Mouse (Mus musculus) forebrain, embryonic 16.5 days (tissue): ENCODE results near the gene Ptdss2. TPM values are rescaled to one million over a fixed set of nuclear protein-coding genes. Genes with fewer than 3 reads are reported as not detected.

Experiments used
- ATAC-seq: fragments of 200-750 bp; cut with Nextera tagmentation; 2 replicates; pipeline ENCODE4 v1.8.0; 2017; ENCODE audit warnings: mild to moderate bottlenecking, moderate library complexity
- H3K27ac ChIP-seq: fragments of 300-500 bp; sonication (generic); 2 replicates; pipeline ENCODE4 v1.5.1; 2014; ENCODE audit warnings: low read length, control low read depth
- H3K27me3 ChIP-seq: fragments of 300-500 bp; sonication (generic); replicated peaks from 2 replicates; pipeline ENCODE4 v1.6.1; 2014; ENCODE audit warnings: low read length; ENCODE audit not compliant: control insufficient read depth, insufficient read depth
- H3K36me3 ChIP-seq: fragments of 300-500 bp; sonication (generic); 2 replicates; pipeline ENCODE4 v1.6.1; 2014; ENCODE audit not compliant: control insufficient read depth, insufficient read depth
- H3K4me1 ChIP-seq: fragments of 300-500 bp; sonication (generic); replicated peaks from 2 replicates; pipeline ENCODE4 v1.6.1; 2014; ENCODE audit warnings: low read length; ENCODE audit not compliant: control insufficient read depth, insufficient read depth
- H3K4me2 ChIP-seq: fragments of 300-500 bp; sonication (generic); 2 replicates; pipeline ENCODE4 v1.6.1; 2014; ENCODE audit warnings: mild to moderate bottlenecking, low read length, control low read depth
- H3K4me3 ChIP-seq: fragments of 300-500 bp; sonication (generic); replicated peaks from 2 replicates; pipeline ENCODE4 v1.5.1; 2014; ENCODE audit warnings: mild to moderate bottlenecking, low read length, control low read depth
- H3K9ac ChIP-seq: fragments of 300-500 bp; sonication (generic); replicated peaks from 2 replicates; pipeline ENCODE4 v1.6.1; 2014; ENCODE audit warnings: low read depth, low read length, control low read depth
- H3K9me3 ChIP-seq: fragments of 300-500 bp; sonication (generic); 2 replicates; pipeline ENCODE4 v1.6.1; 2016; ENCODE audit warnings: low read length; ENCODE audit not compliant: control insufficient read depth
- WGBS: fragments of 180-500 bp; shearing (Covaris S2); extraction: QIAGEN DNeasy Blood & Tissue Kit; methylation state at CpG from one replicate; pipeline ENCODE4 v1.1.7; 2014; 5-methylcytosine and 5-hydroxymethylcytosine counted together
- polyA plus RNA-seq: library from polyadenylated mRNA; unstranded; fragments of >200 nt; fragmentation: Nextera tagmentation; extraction: Ambion mirVana; gene quantifications from 2 replicates; pipeline ENCODE4 v1.2.1, GENCODE M21; 2015

Ptdss2 gene
- polyA plus RNA-seq, 1 experiment from 2014 or later: 74.9 TPM

DNA sequence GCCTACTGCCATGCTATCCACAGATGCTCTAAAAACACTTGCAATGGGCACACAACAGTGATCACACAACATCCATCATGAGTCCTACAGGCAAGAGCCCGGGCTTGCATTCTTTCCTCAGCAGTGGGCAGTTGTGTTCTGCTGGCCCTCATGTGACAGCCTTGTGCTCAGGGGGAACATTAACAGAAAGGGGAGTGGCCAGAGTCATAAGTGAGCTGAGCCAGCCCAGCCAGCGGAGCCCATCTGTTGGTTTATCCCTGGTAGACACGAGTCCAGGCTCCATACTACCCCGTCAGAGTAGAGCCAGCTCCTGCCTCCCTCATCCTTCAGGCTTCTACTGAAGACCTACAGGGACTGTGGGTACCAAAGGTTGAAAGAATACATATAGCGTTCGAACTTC lies 28.2 kb upstream of the Ptdss2 start:
- 91% methylated on average over 6 of the region's 6 CpGs for WGBS
- no peak overlapping the region for H3K27ac ChIP-seq
- no peaks in the 10 kb centered on the region; the same call in 1 of the 2 replicates for H3K4me1 ChIP-seq
- peaks cover 13% of the 10 kb centered on the region for H3K27me3 ChIP-seq
- H3K4me2 ChIP-seq: no peak overlapping the region
- H3K9me3 ChIP-seq: no peaks in the 10 kb centered on the region
- no peaks in the 10 kb centered on the region for H3K36me3 ChIP-seq
- no peak for ATAC-seq
- H3K4me3 ChIP-seq: no peak overlapping the region
- no peak overlapping the region for H3K9ac ChIP-seq

DNA sequence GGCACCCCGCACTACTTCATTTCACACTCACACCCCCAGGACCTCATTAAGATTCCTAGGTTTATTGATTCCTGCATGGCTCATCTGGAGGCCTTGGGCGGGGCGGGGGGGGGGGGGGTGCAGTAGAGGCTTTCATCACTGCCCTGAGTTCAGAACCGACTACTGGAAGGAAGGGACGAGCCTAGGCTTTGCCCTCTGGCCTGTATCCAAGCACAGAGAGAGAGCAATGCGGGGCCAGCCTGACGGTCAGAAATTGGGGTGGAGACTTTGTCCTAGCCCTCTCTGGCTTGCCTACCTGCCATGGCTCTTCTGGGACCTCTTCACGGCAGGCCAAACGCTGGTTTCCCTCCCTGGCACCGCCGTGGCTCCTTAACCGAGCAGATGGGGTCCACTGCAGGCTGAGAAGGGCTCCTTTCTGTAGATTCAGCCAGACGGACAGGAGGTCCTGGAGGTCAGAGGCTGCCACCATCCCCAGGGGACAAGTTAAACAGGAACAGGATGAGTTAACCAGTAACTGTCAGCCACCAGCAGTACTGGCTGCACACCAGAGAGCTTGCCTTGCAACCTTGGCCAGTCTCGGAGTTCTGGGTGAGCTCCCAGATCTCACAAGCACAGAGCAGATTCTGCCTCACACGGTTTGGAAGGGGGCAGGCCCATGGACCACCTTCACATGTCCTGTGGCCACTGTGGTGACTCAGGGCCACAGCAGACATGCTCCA lies 27.5 kb upstream of the Ptdss2 start:
- Histone ChIP-seq H3K9ac (no peak overlapping the region), H3K36me3 (no peaks in the 10 kb centered on the region), H3K4me2 (no peak overlapping the region), H3K9me3 (no peaks in the 10 kb centered on the region), H3K4me1 (peaks cover under 1% of the 10 kb centered on the region), H3K4me3 (no peak overlapping the region), H3K27ac (no peak overlapping the region), H3K27me3 (peaks cover 16% of the 10 kb centered on the region)
- no peak for ATAC-seq
- WGBS: 72% methylated on average over 12 of the region's 15 CpGs

DNA sequence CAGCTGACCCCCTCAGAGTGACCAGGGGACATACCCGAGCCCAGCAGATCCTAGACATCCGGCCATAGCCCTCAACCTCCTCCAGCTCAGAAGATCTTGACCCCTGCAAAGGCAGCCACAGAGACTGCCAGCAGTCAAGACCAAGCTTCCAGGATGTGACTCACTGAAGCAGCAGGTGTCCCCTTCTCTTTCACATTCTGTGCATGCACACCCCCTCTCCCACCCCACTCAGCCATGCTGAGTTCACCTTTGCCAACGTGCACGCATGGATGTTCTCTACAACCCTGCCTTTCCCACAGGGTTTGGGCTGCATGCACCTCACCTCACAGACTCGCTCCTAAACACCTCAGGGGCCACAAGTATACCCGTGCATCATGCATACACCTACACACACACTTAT lies 26.2 kb upstream of the Ptdss2 start:
- WGBS: 77% methylated on average over 6 of the region's 6 CpGs
- peaks cover 27% of the 10 kb centered on the region for H3K27me3 ChIP-seq

DNA sequence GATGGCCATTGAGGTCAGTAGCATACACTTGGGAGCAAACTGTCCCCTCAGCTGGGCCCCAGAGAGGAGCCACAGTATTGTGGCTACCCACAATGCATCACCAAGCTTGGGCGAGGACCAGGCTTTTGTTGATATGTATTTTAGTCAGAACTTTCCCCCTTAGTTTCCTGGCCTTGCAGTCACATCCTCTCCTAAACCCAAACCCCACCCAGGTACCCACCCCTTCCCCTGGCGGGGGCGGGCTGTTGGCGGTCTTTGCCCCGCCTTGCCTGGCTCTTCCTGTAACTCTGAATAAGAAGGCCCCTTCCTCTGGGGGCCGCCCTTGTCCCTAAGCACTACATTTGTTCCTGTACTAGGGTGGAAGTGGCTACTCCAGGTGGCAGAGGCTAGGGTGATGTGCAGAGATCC lies 25.5 kb upstream of the Ptdss2 start:
- Histone ChIP-seq H3K27ac (no peak overlapping the region), H3K4me1 (peaks cover 8% of the 10 kb centered on the region), H3K36me3 (no peaks in the 10 kb centered on the region), H3K9me3 (no peaks in the 10 kb centered on the region), H3K4me2 (no peak overlapping the region), H3K9ac (no peak overlapping the region), H3K27me3 (peaks cover 30% of the 10 kb centered on the region), H3K4me3 (no peak overlapping the region)
- no peak for ATAC-seq
- 33% methylated on average over 6 of the region's 6 CpGs for WGBS

More for the DNA sequence above, 26.2 kb upstream of the Ptdss2 start:
- no peaks in the 10 kb centered on the region for H3K9me3 ChIP-seq
- peaks cover 8% of the 10 kb centered on the region for H3K4me1 ChIP-seq
- no peak for ATAC-seq
- H3K4me2 ChIP-seq: no peak overlapping the region
- no peak overlapping the region for H3K4me3 ChIP-seq
- H3K36me3 ChIP-seq: no peaks in the 10 kb centered on the region
- H3K9ac ChIP-seq: no peak overlapping the region
- no peak overlapping the region for H3K27ac ChIP-seq

DNA sequence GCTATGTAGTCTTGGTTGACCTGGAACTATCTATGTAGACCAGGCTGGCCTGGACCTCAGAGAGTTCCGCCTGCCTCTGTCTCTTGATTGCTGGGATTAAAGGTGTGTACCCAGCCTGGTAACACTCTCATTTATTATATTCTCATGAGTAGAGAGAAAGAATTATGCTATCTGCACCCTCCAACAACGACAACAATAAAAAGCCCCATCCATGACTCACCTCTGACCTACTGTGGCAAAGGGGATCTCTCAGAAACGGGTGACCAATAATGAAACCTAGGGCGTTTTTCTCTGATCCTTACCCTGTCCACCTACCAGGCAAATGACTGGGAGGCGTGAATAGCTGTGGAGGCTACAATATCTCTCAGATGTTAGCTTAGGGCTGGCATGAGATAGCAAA lies 25.0 kb upstream of the Ptdss2 start:
- no peak overlapping the region for H3K4me2 ChIP-seq
- H3K27ac ChIP-seq: no peak overlapping the region
- peaks cover 30% of the 10 kb centered on the region for H3K27me3 ChIP-seq
- H3K4me3 ChIP-seq: no peak overlapping the region
- no peak for ATAC-seq
- no peaks in the 10 kb centered on the region for H3K9me3 ChIP-seq
- 85% methylated on average over 5 of the region's 5 CpGs for WGBS
- H3K9ac ChIP-seq: no peak overlapping the region
- peaks cover 8% of the 10 kb centered on the region for H3K4me1 ChIP-seq
- H3K36me3 ChIP-seq: no peaks in the 10 kb centered on the region

DNA sequence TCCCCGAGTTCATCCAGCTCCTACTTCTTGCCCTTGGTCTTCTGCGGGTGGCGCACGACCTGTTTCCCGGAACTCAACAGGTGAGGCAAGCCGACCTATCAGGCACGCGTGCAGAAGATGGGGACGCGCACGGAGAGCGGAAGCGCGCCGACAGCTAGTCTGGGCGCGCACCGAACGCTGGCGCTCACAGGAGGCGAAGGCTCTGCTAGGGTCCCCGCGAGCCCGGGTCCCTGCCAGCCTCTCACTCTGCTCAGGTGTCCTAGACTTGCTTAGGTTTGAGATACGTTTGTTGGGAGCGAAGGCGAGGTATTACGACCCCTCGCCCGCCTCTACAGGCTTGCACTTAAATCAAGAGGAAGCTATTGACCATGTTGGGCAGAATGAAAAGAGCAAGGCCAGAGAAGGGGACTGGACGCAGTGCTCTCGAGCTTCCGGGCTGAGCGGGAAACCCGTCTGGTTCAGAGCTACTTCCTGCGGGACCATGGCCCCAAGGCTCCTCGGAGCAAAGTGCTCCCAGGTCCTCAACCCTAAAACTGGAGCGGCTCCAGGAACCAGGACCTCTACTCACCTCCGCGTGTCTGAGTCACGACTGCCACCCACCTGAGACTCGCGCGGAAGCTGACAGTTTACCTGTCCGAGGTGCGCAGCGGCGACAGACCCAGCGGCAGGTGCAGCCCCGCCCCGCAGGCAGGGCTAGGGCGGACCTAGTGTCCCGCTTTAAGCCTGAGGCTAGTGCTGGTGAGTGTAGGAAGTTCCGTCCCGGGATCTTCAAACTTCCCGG lies 22.1 kb upstream of the Ptdss2 start, which contains the start of gene Sigirr:
Gene Sigirr (minus strand): TSS at position 662 of the 781 bp plus-strand sequence.
- H3K27ac ChIP-seq: no peak within 1 kb of the TSS
- no peaks in the 10 kb centered on the region for H3K9me3 ChIP-seq
- no peak for ATAC-seq
- peak within 1 kb of the TSS; percentile 70 for H3K4me2 ChIP-seq
- peak within 1 kb of the TSS; percentile 51 for H3K9ac ChIP-seq
- H3K36me3 ChIP-seq: no peaks in the 10 kb centered on the region
- H3K4me1 ChIP-seq: peaks cover 8% of the 10 kb centered on the region
- 1% methylated on average over 56 of the region's 56 CpGs for WGBS
- peaks cover 25% of the 10 kb centered on the region for H3K27me3 ChIP-seq
- H3K4me3 ChIP-seq: peak within 1 kb of the TSS; percentile 47

DNA sequence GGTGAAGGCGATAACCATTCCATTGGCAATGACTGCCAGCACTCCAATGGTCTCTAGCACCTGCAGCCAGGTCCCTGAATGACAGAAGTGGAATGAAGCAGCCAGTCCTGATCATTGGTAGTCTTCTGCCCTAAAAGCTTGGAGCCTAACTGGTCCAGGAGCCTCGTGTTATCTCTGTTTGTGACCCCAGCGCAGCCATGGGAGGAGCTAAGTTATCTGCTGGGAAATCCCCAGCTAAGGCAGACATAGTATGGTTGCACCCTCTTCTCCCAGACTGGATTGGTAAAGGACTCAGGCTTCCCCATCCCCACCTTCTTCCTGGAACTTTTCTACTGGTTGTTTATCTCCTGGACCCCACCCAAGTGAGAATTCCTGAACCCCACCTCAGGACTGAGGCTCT lies 19.0 kb upstream of the Ptdss2 start:
- Histone ChIP-seq H3K9me3 (no peaks in the 10 kb centered on the region), H3K27ac (no peak overlapping the region), H3K4me1 (peaks cover 8% of the 10 kb centered on the region), H3K36me3 (no peaks in the 10 kb centered on the region), H3K9ac (no peak overlapping the region), H3K4me3 (no peak overlapping the region), H3K27me3 (peaks cover 25% of the 10 kb centered on the region), H3K4me2 (no peak overlapping the region)
- ATAC-seq: no peak
- 77% methylated on average over 3 of the region's 3 CpGs for WGBS

DNA sequence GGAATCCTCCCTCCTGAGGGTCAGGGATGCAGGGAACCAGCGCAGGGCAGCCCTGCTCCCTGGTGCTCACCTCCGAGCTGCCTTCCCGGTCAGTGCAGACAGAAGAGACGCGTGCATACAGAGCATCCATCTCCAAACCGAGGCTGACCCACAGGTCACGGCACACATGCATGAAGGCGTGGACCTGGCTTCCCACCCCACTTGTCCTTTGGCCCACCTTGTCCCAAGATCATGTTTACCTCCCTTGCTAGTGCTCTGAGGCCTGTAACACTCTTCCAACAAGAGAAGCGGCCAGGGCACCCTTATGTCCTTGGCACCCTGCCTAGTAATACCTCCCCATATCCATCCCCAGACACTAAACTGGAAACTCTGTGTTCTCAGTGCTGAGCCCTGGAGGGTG lies 6.3 kb upstream of the Ptdss2 start:
- no peak for ATAC-seq

DNA sequence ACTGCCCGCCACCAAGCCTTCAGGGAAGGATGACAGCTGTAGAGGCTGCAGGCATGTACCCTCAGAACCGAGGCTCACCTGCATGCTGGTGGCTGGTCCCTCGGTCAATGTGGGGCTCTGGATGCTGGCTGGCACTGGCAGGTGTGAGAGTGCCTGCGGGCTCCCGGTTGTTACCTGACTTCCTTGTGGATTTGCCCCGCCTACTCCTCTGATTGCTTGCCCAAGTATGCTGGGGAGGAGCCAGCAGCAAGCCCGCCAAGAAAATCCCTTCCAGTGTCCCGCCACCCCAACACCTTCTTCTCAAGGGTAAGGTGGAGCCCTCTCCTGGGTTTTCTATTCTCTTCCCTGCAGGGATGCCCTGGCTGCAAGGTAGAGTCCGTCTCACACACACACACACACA lies 4.5 kb upstream of the Ptdss2 start, which contains the start of gene Ano9:
Gene Ano9 (minus strand): TSS at position 171 of the 400 bp plus-strand sequence.
- WGBS: 12% methylated on average over 9 of the region's 9 CpGs
- Histone ChIP-seq H3K36me3 (no peaks in the 10 kb centered on the region), H3K4me2 (no peak within 1 kb of the TSS), H3K27ac (no peak within 1 kb of the TSS), H3K27me3 (peaks cover 3% of the 10 kb centered on the region; the same call in 1 of the 2 replicates), H3K4me3 (no peak within 1 kb of the TSS), H3K9me3 (no peaks in the 10 kb centered on the region), H3K9ac (no peak within 1 kb of the TSS), H3K4me1 (no peaks in the 10 kb centered on the region)
- no peak for ATAC-seq

More for the DNA sequence above, 6.3 kb upstream of the Ptdss2 start:
- H3K36me3 ChIP-seq: no peaks in the 10 kb centered on the region
- H3K4me2 ChIP-seq: no peak overlapping the region
- H3K4me3 ChIP-seq: no peak overlapping the region
- H3K27me3 ChIP-seq: peaks cover 3% of the 10 kb centered on the region; the same call in 1 of the 2 replicates
- H3K9ac ChIP-seq: no peak overlapping the region
- WGBS: 90% methylated on average over 9 of the region's 9 CpGs
- H3K9me3 ChIP-seq: no peaks in the 10 kb centered on the region
- no peak overlapping the region for H3K27ac ChIP-seq
- H3K4me1 ChIP-seq: no peaks in the 10 kb centered on the region
